Mouse (Mus musculus) thymus, postnatal 25 days (tissue): ENCODE measurements at regions not wholly inside any gene's neighbourhood (a gene's known extent, or its start where the extent isn't known, plus 50 kb on each side); places are given as distances from the start of the nearest gene placed in this dataset.

ENCODE experiments used
- DNase-seq: peaks from one replicate; pipeline ENCODE4 v3.0.0; 2022

GRCm38 (mm10) chr12:32757441-32758119 lies 61.8 kb upstream of the Nampt start:
- no peak for DNase-seq

DNA sequence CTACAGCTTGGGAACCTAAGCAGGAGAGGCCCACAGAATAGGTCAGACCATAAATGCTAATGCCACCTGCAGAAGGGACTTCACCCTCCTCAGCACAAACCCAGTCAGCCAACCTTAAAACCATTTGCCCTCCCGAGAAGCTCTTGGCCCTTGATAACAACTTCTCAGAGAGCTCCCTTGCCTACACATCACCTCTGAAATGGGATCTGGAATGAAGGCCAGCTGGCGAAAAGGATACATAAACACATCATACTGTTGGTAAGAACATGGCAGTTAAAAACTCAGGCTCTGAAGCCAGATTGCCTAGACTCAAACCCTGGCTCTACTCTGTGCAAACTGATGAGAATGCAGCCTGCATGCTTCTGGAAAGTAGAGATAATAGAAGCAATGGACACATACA lies 61.2 kb upstream of the Nampt start:
- no peak for DNase-seq

GRCm38 (mm10) chr12:32760627-32761026 lies 58.7 kb upstream of the Nampt start:
- no peak for DNase-seq

DNA sequence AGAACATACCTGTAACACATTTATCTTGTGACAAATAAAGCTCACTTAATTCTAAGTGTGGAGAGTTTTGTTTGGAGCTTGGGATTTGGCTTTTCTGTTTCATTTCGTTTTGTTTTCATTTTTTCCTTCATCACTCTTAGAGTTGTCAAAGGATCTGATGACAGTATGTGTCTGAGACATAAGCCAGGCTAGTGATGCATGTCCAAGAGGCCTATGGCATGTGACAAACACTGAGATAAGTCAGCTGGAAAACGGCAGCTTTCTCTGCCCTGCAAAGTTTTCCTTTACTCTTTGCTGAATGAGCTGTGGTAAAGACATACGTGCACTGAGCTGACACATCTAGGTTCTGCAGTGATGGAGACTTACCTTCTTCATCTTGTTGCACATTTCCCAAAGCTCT lies 58.3 kb upstream of the Nampt start:
- DNase-seq = no peak

DNA sequence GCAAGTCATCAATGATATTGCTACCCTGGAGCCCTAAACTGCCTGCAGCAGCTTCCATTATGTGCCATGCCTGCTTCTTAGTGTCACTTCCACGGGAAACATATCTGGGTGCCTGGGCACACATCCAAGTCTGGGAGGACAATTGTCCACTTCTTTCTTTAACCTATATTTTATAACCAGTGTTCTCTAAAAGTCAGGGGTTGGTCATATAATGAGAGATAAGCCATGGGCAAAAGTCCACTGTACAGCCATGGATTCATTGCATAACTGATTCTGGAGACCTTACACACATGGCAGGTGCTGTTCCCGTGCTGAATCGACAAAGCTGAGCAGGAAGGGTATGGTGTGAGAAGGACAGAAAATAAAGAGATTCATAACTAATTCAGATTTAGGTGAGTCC lies 55.1 kb upstream of the Nampt start:
- DNase-seq = no peak

GRCm38 (mm10) chr12:32764747-32765146 lies 54.6 kb upstream of the Nampt start:
- DNase-seq = no peak

DNA sequence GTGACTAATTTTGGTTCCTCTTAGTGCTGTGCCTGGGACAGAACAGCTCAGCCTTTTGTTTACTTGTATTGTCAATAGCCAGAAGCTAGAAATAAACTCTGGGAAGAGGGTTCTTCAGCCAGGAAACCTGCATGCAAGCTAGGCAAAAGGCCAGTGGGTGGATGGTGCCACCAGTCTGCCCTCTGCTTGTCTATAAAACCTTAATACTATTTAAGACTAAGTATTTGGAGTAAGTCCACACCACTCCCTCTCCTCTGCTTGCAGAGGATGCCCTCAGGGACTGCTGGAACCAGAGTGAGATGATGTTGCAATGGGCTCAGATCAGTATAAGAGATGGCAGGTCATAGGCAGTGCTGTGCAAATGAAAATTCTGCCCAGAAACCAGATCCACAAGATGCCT lies 53.5 kb upstream of the Nampt start:
- DNase-seq = no peak

GRCm38 (mm10) chr12:32766575-32766974 lies 52.8 kb upstream of the Nampt start:
- no peak for DNase-seq

DNA sequence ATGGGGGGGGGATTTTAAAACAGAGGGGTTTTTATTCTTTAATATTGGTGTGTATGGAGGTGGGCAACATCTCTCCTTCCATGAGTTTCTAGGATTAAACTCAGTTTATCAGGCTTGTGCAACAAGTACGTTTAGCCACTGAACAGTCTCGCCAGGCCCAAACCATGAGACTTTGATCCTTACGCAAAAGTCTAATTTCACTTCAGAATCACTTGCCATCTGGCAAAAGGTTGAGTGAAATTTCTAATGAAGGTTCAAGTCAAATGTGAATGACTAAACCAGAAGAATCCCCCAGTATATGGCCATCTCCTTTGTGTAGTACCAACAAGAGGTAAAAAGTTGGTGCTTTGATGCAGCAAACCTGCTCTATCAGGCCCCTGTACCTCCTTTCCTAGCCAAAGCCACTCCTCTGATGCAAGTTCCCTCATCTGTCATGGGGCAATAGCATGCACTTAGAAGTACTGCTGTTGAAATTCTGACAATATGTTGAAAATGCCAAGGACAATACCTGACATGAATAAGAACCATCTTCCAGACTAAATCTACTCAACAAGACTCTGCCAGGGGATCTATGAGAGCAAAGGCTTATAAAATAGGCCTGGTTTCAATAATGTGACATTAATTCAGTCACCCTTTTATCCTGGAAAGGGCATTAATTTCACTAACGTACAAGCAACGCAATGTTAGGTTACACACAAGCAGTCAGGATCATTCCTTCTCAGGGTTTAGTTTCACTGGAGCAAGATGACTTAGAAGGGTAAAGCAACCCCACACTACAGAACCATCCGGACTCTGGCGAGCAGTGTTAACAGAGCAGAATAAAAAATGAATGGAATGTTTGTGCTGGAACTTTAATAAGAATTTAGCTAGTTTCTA lies 51.9 kb upstream of the Nampt start:
- no peak for DNase-seq

DNA sequence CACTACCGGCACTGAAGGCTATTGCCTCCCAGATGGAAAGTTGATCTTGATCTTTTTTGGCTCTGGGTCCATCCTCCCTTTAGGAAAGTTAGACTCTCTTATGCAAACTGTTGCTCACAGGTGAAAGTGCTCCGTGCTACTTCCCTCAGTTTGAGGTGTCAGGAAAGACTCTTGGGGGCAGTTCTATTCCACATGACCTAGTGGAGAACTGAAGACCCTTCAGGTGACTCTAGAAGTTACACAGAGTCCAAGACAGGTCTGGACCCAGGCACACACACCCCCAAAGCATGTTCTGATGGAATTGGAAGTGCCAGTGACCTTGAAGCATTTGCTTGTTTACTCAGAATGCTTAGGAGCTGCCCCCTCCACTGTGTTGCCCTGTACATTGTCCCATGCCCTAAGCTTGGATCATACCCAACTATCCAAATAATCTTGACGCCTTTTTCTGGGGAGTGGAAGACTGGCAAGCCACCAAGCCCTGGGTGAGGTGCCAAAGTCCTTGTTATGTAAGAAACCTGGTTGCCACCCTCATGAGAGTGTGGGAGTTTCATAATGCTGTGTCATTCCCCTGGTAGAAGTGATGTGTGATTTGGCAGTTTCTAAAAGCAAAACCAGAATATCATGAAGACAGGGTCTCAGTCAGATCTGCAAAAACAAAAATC lies 51.1 kb upstream of the Nampt start:
- no peak for DNase-seq

- DNase-seq = no peak
Measured at GRCm38 (mm10) chr12:32768744-32769535, 50.4 kb upstream of the Nampt start.
